Mouse (Mus musculus) forebrain, postnatal 0 days (tissue): ENCODE data around the gene F11. TPM values are rescaled to one million over a fixed set of nuclear protein-coding genes. Genes with fewer than 3 reads are reported as not detected.

Source experiments
- ATAC-seq: fragments of 200-750 bp; cut with Nextera tagmentation; 2 replicates; pipeline ENCODE4 v1.8.0; 2017; ENCODE audit warnings: mild to moderate bottlenecking, moderate library complexity
- DNase-seq: peaks from one replicate; pipeline ENCODE4 v3.0.0-alpha.2; 2015
- H3K27ac ChIP-seq: fragments of 300-500 bp; sonication (generic); 2 replicates; pipeline ENCODE4 v1.5.1; 2014; ENCODE audit warnings: low read depth, mild to moderate bottlenecking, antibody characterized with exemption, low read length, moderate library complexity, mixed read lengths
- H3K27me3 ChIP-seq: fragments of 300-500 bp; sonication (generic); 2 replicates; pipeline ENCODE4 v1.6.1; 2014; ENCODE audit warnings: mild to moderate bottlenecking, low read length, mixed read lengths; ENCODE audit not compliant: insufficient read depth
- H3K36me3 ChIP-seq: fragments of 300-500 bp; sonication (generic); 2 replicates; pipeline ENCODE4 v1.6.1; 2014; ENCODE audit warnings: mild to moderate bottlenecking, moderate library complexity; ENCODE audit not compliant: insufficient read depth
- H3K4me1 ChIP-seq: fragments of 300-500 bp; sonication (generic); 2 replicates; pipeline ENCODE4 v1.6.1; 2014; ENCODE audit warnings: antibody characterized with exemption; ENCODE audit not compliant: insufficient read depth
- H3K4me2 ChIP-seq: fragments of 300-500 bp; sonication (generic); 2 replicates; pipeline ENCODE4 v1.6.1; 2014; ENCODE audit warnings: low read depth, mild to moderate bottlenecking, moderate library complexity
- H3K4me3 ChIP-seq: fragments of 300-500 bp; sonication (generic); 2 replicates; pipeline ENCODE4 v1.5.1; 2014; ENCODE audit warnings: low read depth, low read length, mixed read lengths
- H3K9ac ChIP-seq: fragments of 300-500 bp; sonication (generic); 2 replicates; pipeline ENCODE4 v1.6.1; 2014; ENCODE audit warnings: mild to moderate bottlenecking
- H3K9me3 ChIP-seq: fragments of 300-500 bp; sonication (generic); 2 replicates; pipeline ENCODE4 v1.6.1; 2016; ENCODE audit warnings: low read length
- CTCF ChIP-seq: sonication (generic); IDR thresholded peaks from 2 replicates; pipeline ENCODE4 v1.5.1; 2016; ENCODE audit warnings: antibody characterized with exemption, control low read depth, low read depth
- WGBS: fragments of 180-500 bp; shearing (Covaris S2); extraction: QIAGEN DNeasy Blood & Tissue Kit; methylation state at CpG from one replicate; pipeline ENCODE4 v1.1.7; 2014; 5-methylcytosine and 5-hydroxymethylcytosine counted together
- polyA plus RNA-seq: library from polyadenylated mRNA; unstranded; fragments of >200 nt; fragmentation: Nextera tagmentation; extraction: Ambion mirVana; gene quantifications from 2 replicates; pipeline ENCODE4 v1.2.1, GENCODE M21; 2015
- total RNA-seq: library from RNA; depleted of rRNA; stranded (reverse); fragments of >200 nt; gene quantifications from 2 replicates; pipeline ENCODE4 v1.2.3, GENCODE M21; 2014

F11 gene
- total and polyA plus RNA-seq, 2 experiments from 2014 or later, result not detected

GRCm38 (mm10) chr8:45267611-45268391, 6.0 kb upstream of the F11 start:
- TF ChIP-seq CTCF, result no peak
- 87% methylated on average over 4 of the region's 4 CpGs for WGBS
- Histone ChIP-seq H3K36me3 (no peaks in the 10 kb centered on the region), H3K9me3 (no peaks in the 10 kb centered on the region), H3K4me2 (no peak overlapping the region), H3K4me1 (no peaks in the 10 kb centered on the region), H3K4me3 (no peak overlapping the region), H3K27ac (no peak overlapping the region), H3K9ac (no peak overlapping the region), H3K27me3 (no peaks in the 10 kb centered on the region)
- DNase-seq (no peak), ATAC-seq (peak; percentile 23; the same call in 1 of the 2 replicates)

DNA sequence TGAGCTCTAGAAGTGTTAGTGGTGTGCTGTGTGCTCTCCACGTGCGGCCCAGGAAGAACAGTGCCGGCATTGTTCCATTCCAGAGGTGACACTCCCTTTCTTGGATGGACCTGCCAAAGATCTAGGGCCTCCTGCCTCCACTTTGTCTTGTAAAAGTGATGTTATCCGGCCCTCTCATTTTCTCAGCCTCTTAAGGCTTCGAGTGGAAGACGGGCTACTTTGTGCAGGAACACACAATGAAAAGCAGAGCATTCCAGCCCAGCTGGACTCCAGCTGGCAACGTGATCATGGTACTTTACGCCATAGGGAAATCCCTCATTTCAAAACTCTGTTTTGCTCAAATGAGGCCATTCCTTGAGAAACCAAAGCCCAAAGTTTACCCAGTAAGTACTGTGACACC, 5.2 kb upstream of the F11 start:
- Histone ChIP-seq H3K36me3 (no peaks in the 10 kb centered on the region), H3K9me3 (no peaks in the 10 kb centered on the region), H3K4me1 (no peaks in the 10 kb centered on the region), H3K4me3 (no peak overlapping the region), H3K27me3 (no peaks in the 10 kb centered on the region), H3K4me2 (no peak overlapping the region), H3K9ac (no peak overlapping the region), H3K27ac (no peak overlapping the region)
- no peak for TF ChIP-seq CTCF
- no peak for ATAC-seq
- 44% methylated on average over 8 of the region's 8 CpGs for WGBS
- DNase-seq, result no peak

- Histone ChIP-seq H3K27me3 (no peaks in the 10 kb centered on the region), H3K9me3 (no peaks in the 10 kb centered on the region), H3K4me1 (no peaks in the 10 kb centered on the region), H3K9ac (no peak overlapping the region), H3K4me3 (no peak overlapping the region), H3K27ac (no peak overlapping the region), H3K4me2 (no peak overlapping the region), H3K36me3 (no peaks in the 10 kb centered on the region)
- 91% methylated on average over 4 of the region's 4 CpGs for WGBS
- DNase-seq, result no peak
- ATAC-seq, result no peak
- no peak for TF ChIP-seq CTCF
Observed at GRCm38 (mm10) chr8:45264918-45265317, 3.1 kb upstream of the F11 start.

GRCm38 (mm10) chr8:45262851-45263250, 1.0 kb upstream of the F11 start:
- no peak for TF ChIP-seq CTCF
- Histone ChIP-seq H3K9me3 (no peaks in the 10 kb centered on the region), H3K27me3 (no peaks in the 10 kb centered on the region), H3K4me3 (no peak overlapping the region), H3K4me2 (no peak overlapping the region), H3K27ac (no peak overlapping the region), H3K9ac (no peak overlapping the region), H3K36me3 (no peaks in the 10 kb centered on the region), H3K4me1 (no peaks in the 10 kb centered on the region)
- WGBS, result 87% methylated on average over 3 of the region's 3 CpGs
- no peak for DNase-seq
- ATAC-seq, result no peak

- TF ChIP-seq CTCF, result no peak
- Histone ChIP-seq H3K27me3 (no peaks in the 10 kb centered on the region), H3K27ac (no peak overlapping the region), H3K36me3 (no peaks in the 10 kb centered on the region), H3K9me3 (no peaks in the 10 kb centered on the region), H3K4me1 (no peaks in the 10 kb centered on the region), H3K4me3 (no peak overlapping the region), H3K4me2 (no peak overlapping the region), H3K9ac (no peak overlapping the region)
- no peak for DNase-seq
- WGBS, result 75% methylated on average over 8 of the region's 8 CpGs
- ATAC-seq, result no peak
Observed at GRCm38 (mm10) chr8:45258421-45258820, 3.4 kb downstream of the F11 start.

GRCm38 (mm10) chr8:45255040-45255439, 6.8 kb downstream of the F11 start:
- Histone ChIP-seq H3K9me3 (no peaks in the 10 kb centered on the region), H3K27me3 (no peaks in the 10 kb centered on the region), H3K4me1 (no peaks in the 10 kb centered on the region), H3K9ac (no peak overlapping the region), H3K27ac (no peak overlapping the region), H3K4me2 (no peak overlapping the region), H3K4me3 (no peak overlapping the region), H3K36me3 (no peaks in the 10 kb centered on the region)
- WGBS, result 90% methylated on average over 12 of the region's 12 CpGs
- ATAC-seq (no peak), DNase-seq (no peak)
- TF ChIP-seq CTCF, result no peak

GRCm38 (mm10) chr8:45254194-45254842, 7.5 kb downstream of the F11 start:
- H3K9ac ChIP-seq, result no peak overlapping the region
- no peaks in the 10 kb centered on the region for H3K4me1 ChIP-seq
- no peaks in the 10 kb centered on the region for H3K27me3 ChIP-seq
- no peaks in the 10 kb centered on the region for H3K36me3 ChIP-seq
- no peak overlapping the region for H3K27ac ChIP-seq
- no peak for TF ChIP-seq CTCF
- DNase-seq (no peak), ATAC-seq (no peak)
- H3K9me3 ChIP-seq, result no peaks in the 10 kb centered on the region
- H3K4me2 ChIP-seq, result no peak overlapping the region
- no peak overlapping the region for H3K4me3 ChIP-seq
- WGBS, result 83% methylated on average over 8 of the region's 8 CpGs
